Mouse (Mus musculus): Measurements from ENCODE around the gene Nfib. TPM values are rescaled to one million over a fixed set of nuclear protein-coding genes. Genes with fewer than 3 reads are reported as not detected.

The Nfib gene
- total RNA-seq, 2 experiments from 2014 or later: 83.2 to 103 TPM

Other genes with a start within 250 kb of the Nfib start
- gene Zdhhc21, start 154.2 kb upstream of the Nfib start, total RNA-seq (2021): 10 to 100 TPM; 19.0 to 20.3 TPM
- gene Cer1, start 179.4 kb upstream of the Nfib start, total RNA-seq (2021): not detected